Comparison of ENCODE assay signal across 24 mouse cellular contexts in the genomic region with DNA sequence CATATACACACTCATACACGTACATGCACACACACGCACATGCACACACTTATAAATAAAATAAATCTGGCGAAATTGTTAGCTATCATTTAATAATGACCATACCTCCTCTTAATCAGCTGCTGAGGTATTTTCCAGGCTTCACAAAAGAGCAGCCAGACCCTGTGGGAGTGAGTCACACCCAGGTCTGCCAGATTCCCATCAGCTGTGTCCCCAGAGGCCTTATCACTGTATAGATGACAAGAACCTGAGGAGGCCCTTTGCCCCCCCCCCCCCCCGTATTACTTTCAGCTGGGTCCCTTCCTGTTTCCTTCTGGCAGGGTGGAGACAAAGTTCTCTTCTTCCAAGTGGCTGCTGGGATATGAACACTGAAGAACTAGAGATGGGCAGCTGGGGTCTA. TPM values are rescaled to one million over a fixed set of nuclear protein-coding genes. Genes with fewer than 3 reads are reported as not detected.
"Had no signal": no experiment of that assay in that cellular context is flagged by ENCODE, and none has a peak within 500 bp of the region (broad histone marks: within the 10 kb centered on the region; RNA-seq: fewer than 3 reads in every experiment).

No protein-coding gene starts in this region.

- H3K4me1 ChIP-seq: limb, embryonic 10.5 days; limb, embryonic 13.5 days; liver, embryonic 12.5 days; liver, embryonic 15.5 days; lung, embryonic 15.5 days; midbrain, embryonic 12.5 days; midbrain, embryonic 15.5 days; neural tube, embryonic 13.5 days had no signal

- DNase-seq: kidney, adult 2 months; kidney, postnatal 25 days; layer of hippocampus, adult 9-11 months; liver; lung, adult 18-20 months; lung, postnatal 10 days; lung, postnatal 36 days; retina, postnatal 1 day; right cerebral cortex, postnatal 25 days; thymus, adult 2 months; thymus, postnatal 14 days; thymus, postnatal 4 days had no signal

- H3K27me3 ChIP-seq: limb, embryonic 13.5 days; liver, embryonic 12.5 days; liver, embryonic 15.5 days; lung, embryonic 15.5 days; midbrain, embryonic 12.5 days; midbrain, embryonic 15.5 days; neural tube, embryonic 13.5 days had no signal

- ATAC-seq: liver, embryonic 12.5 days; midbrain, embryonic 15.5 days had no signal

- H3K9ac ChIP-seq: limb, embryonic 13.5 days; liver, embryonic 12.5 days; liver, embryonic 15.5 days; lung, embryonic 15.5 days; midbrain, embryonic 12.5 days; midbrain, embryonic 15.5 days; neural tube, embryonic 13.5 days had no signal

- H3K27ac ChIP-seq: kidney, postnatal 0 days; layer of hippocampus, adult 2 months; limb, embryonic 10.5 days; limb, embryonic 13.5 days; liver, embryonic 12.5 days; liver, embryonic 15.5 days; lung, embryonic 15.5 days; midbrain, embryonic 12.5 days; midbrain, embryonic 15.5 days; neural tube, embryonic 13.5 days had no signal

- H3K4me3 ChIP-seq: layer of hippocampus, adult 2 months; limb, embryonic 10.5 days; limb, embryonic 13.5 days; liver, embryonic 12.5 days; liver, embryonic 15.5 days; lung, embryonic 15.5 days; midbrain, embryonic 12.5 days; midbrain, embryonic 15.5 days; neural tube, embryonic 13.5 days had no signal

- H3K36me3 ChIP-seq: limb, embryonic 10.5 days; limb, embryonic 13.5 days; liver, embryonic 12.5 days; liver, embryonic 15.5 days; lung, embryonic 15.5 days; midbrain, embryonic 12.5 days; midbrain, embryonic 15.5 days; neural tube, embryonic 13.5 days had no signal

- H3K4me2 ChIP-seq: limb, embryonic 13.5 days; liver, embryonic 12.5 days; liver, embryonic 15.5 days; lung, embryonic 15.5 days; midbrain, embryonic 12.5 days; midbrain, embryonic 15.5 days; neural tube, embryonic 13.5 days had no signal

- H3K9me3 ChIP-seq: limb, embryonic 10.5 days; limb, embryonic 13.5 days; liver, embryonic 12.5 days; liver, embryonic 15.5 days; lung, embryonic 15.5 days; midbrain, embryonic 12.5 days; midbrain, embryonic 15.5 days; neural tube, embryonic 13.5 days had no signal

RNA-seq across cellular contexts. Expression of a gene that starts 1.0 kb away (rescaled TPM):
- polyA plus RNA-seq: kidney, embryonic 14.5 days; limb, embryonic 10.5 days; limb, embryonic 13.5 days; liver, embryonic 12.5 days; liver, embryonic 15.5 days; midbrain, embryonic 12.5 days; midbrain, embryonic 15.5 days; neural tube, embryonic 13.5 days had no signal

RNA-seq across cellular contexts. Expression of a gene that starts 50.3 kb away (rescaled TPM):
- polyA plus RNA-seq: kidney, adult 2 months; kidney, embryonic 14.5 days; kidney, postnatal 0 days; limb, embryonic 10.5 days; limb, embryonic 13.5 days; lung, embryonic 15.5 days; midbrain, embryonic 12.5 days; midbrain, embryonic 15.5 days; neural tube, embryonic 13.5 days; stomach, embryonic 14.5 days had no signal
